Mouse (Mus musculus): Measurements from ENCODE around the gene Unc5a. TPM values are rescaled to one million over a fixed set of nuclear protein-coding genes. Genes with fewer than 3 reads are reported as not detected.

The Unc5a gene
- polyA plus RNA-seq, 1 experiment from 2014 or later = 2.3 TPM

DNA sequence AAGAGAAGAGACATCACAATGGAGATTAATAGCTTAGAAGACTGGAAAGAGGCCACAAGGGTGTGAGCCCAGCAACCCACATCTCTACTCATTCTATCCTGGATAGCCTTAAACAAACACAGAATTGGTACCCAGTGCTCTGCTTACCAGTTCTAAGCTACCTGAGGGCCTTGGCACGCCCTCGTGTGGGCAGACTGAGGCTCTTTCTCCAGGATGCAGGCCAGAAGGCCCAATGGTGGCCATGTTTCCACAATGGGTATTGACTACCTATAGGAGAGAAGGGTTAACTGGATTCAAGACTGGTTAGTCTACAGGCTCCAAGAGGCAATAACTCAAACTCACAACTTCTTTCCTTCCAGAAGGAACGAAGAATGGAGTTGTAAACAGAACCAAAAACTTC, 70.0 kb downstream of the Unc5a start:
- Histone ChIP-seq H3K27me3 (replicated peaks) (peaks cover 10% of the 10 kb centered on the region; the same call in 1 of the 2 replicates), H3K4me3 (no peak overlapping the region), H3K9ac (no peak overlapping the region), H3K4me2 (no peak overlapping the region), H3K9me3 (no peaks in the 10 kb centered on the region), H3K27ac (replicated peaks) (no peak overlapping the region), H3K36me3 (no peaks in the 10 kb centered on the region), H3K4me1 (no peaks in the 10 kb centered on the region; the same call in 1 of the 2 replicates)
- WGBS = 61% methylated on average over 3 of the region's 3 CpGs
- ATAC-seq (ENCODE audit: extremely low read depth, insufficient number of reproducible peaks, low FRiP score, low TSS enrichment) = no peak

DNA sequence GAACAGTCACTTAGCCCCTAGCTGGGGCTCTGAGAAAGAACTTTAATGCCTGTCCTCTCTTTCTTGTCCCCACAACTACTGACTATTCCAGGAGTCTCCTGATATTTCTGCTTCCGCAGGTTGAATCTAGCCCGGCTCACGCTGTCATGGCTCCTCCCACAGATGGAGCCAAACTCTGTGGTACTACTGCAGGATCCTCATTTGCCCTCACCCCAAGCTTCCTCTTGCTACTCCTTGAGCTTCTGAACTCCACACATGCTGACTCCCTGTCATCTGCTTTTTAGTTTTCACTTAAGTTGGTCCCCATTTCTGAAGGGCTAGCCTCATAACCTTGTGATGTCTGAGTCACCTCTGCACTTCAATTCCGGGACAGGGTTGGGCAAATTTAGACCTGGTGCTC, 70.8 kb downstream of the Unc5a start:
- Histone ChIP-seq H3K9ac (no peak overlapping the region), H3K4me1 (no peaks in the 10 kb centered on the region; the same call in 1 of the 2 replicates), H3K4me3 (no peak overlapping the region), H3K4me2 (no peak overlapping the region), H3K9me3 (no peaks in the 10 kb centered on the region), H3K36me3 (0 out of 2 replicates have a peak, but pooled peaks cover 4% of the 10 kb centered on the region), H3K27me3 (replicated peaks) (peaks cover 4% of the 10 kb centered on the region; the same call in 1 of the 2 replicates), H3K27ac (replicated peaks) (no peak overlapping the region)
- ATAC-seq (ENCODE audit: extremely low read depth, insufficient number of reproducible peaks, low FRiP score, low TSS enrichment) = no peak
- WGBS = 78% methylated on average over 4 of the region's 4 CpGs

DNA sequence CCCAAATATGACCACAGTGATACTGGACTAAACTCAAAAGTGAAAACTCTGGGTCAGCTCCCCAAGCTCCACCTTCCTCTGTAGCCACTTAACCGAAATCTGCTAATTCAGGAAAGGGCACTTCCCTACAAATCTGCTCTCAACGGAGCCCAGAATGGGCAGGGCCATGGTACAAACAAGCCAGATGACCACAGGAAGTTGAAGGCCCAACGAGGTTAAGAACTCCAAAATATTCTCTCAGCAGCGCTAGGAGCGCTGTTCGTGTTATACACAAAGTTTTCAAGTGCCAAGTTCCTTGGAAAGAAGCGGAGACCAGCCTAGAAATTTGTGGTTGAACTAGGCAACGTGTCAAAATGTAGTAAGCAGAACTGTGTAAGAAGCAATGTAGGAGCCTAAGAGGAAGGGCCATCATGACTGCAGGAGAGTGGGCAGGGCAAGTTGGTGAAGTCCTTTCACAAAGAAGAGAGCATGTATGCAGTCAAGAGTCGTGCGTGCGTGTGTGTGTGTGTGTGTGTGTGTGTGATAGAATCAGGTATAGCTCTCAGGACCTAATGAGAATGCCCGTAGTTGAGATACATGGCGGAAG, 72.1 kb downstream of the Unc5a start, which contains the start of gene Hk3:
TSS of gene Hk3 (minus strand) at position 192 of the 586 bp plus-strand sequence.
- Histone ChIP-seq H3K36me3 (peaks cover 12% of the 10 kb centered on the region), H3K4me1 (no peaks in the 10 kb centered on the region; the same call in 1 of the 2 replicates), H3K9me3 (no peaks in the 10 kb centered on the region), H3K9ac (no peak within 1 kb of the TSS), H3K27me3 (replicated peaks) (no peaks in the 10 kb centered on the region), H3K4me2 (no peak within 1 kb of the TSS), H3K27ac (replicated peaks) (no peak within 1 kb of the TSS), H3K4me3 (no peak within 1 kb of the TSS)
- WGBS = 77% methylated on average over 13 of the region's 13 CpGs
- no peak for ATAC-seq (ENCODE audit: extremely low read depth, insufficient number of reproducible peaks, low FRiP score, low TSS enrichment)

DNA sequence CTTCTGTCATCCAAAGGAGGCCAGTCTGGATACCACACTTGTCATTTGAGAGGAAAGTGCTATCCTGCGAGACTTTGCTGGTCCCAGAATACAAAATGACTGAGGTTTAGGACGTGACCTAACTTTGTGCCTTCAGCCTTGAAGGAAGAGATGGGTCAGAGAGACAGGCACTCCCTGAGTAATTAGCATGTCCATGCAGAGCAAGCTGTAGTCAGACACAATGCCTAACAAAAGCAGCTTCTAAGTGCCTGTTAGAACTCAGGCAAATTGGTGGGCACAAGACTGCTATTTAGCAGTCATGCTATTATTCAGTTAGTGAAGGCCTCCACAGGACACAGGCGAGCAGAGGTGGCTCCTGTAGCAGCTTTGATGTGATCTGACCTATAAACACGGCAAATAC, 73.0 kb downstream of the Unc5a start:
- Histone ChIP-seq H3K9ac (no peak overlapping the region), H3K4me3 (no peak overlapping the region), H3K36me3 (peaks cover 12% of the 10 kb centered on the region), H3K4me2 (no peak overlapping the region), H3K9me3 (no peaks in the 10 kb centered on the region), H3K27me3 (replicated peaks) (no peaks in the 10 kb centered on the region), H3K4me1 (no peaks in the 10 kb centered on the region; the same call in 1 of the 2 replicates), H3K27ac (replicated peaks) (no peak overlapping the region)
- 73% methylated on average over 4 of the region's 4 CpGs for WGBS
- no peak for ATAC-seq (ENCODE audit: extremely low read depth, insufficient number of reproducible peaks, low FRiP score, low TSS enrichment)

DNA sequence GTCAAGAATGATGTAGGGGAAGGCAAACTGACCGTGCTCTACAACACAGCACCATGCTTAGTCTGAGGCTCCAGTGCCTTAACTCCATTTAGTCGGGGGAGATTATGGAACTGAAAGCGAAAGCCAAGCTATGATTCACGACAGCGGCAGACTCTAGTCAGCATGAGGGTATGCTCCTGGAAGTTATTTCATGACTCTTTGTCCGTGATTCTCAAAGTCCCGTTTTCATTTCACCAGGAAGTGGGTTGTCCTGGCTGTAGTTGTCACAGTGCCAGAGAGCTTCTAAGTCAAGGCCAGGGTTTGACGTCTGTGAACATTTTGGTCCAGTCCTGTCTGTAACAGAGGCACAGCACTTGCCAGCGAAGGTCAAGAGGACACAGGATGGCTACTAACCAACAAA, 73.5 kb downstream of the Unc5a start:
- Histone ChIP-seq H3K27ac (replicated peaks) (no peak overlapping the region), H3K36me3 (peaks cover 15% of the 10 kb centered on the region), H3K9me3 (no peaks in the 10 kb centered on the region), H3K4me2 (no peak overlapping the region), H3K4me1 (no peaks in the 10 kb centered on the region; the same call in 1 of the 2 replicates), H3K4me3 (no peak overlapping the region), H3K27me3 (replicated peaks) (no peaks in the 10 kb centered on the region), H3K9ac (no peak overlapping the region)
- 61% methylated on average over 9 of the region's 9 CpGs for WGBS
- no peak for ATAC-seq (ENCODE audit: extremely low read depth, insufficient number of reproducible peaks, low FRiP score, low TSS enrichment)

DNA sequence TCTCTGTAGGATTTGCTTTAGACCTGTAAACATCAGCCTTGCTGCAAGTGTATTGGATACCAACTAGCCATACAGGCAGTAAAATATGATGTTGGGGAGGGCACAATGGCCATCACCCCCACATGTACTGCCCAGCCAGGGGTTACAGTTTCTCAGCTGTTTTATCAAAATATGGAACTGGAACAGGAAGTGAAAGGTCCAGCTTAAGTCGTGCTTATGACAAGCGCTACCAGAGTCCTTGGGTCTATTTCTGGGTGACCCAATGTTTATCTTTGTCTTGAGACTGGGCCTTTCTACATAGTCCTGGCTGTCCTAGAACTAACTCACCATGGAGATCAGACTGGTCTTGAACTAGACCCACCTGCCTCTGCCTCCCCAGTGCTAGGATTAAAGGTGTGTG, 75.0 kb downstream of the Unc5a start:
- H3K9ac ChIP-seq = no peak overlapping the region
- no peak overlapping the region for H3K27ac ChIP-seq (replicated peaks)
- 77% methylated on average over 2 of the region's 2 CpGs for WGBS

DNA sequence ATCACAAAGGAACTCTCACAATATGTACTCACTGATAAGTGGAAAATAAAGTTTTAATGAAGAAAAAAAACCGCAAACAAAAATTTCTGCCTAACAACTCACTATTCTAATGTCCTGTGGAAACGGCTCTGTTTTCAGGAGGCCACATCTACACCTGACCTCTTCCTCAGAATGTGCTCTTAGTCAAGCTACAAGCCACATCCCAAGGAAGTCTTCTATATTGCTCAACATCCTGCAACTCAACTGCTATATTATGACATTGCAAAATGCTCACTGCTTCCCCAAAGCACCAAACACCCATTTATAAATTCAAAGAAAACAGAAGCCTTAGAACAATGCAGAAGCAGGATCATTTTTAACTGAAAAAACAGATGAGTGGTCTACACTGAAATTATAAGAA, 90.8 kb downstream of the Unc5a start:
- 93% methylated on average over 2 of the region's 2 CpGs for WGBS
- no peaks in the 10 kb centered on the region for H3K9me3 ChIP-seq
- H3K27me3 ChIP-seq (replicated peaks) = no peaks in the 10 kb centered on the region
- no peak overlapping the region for H3K4me3 ChIP-seq
- no peak overlapping the region for H3K9ac ChIP-seq
- H3K27ac ChIP-seq (replicated peaks) = no peak overlapping the region
- ATAC-seq (ENCODE audit: extremely low read depth, insufficient number of reproducible peaks, low FRiP score, low TSS enrichment) = no peak
- H3K36me3 ChIP-seq = peaks cover 22% of the 10 kb centered on the region
- no peaks in the 10 kb centered on the region for H3K4me1 ChIP-seq
- H3K4me2 ChIP-seq = no peak overlapping the region

More for the DNA sequence above, 75.0 kb downstream of the Unc5a start:
- peaks cover 30% of the 10 kb centered on the region for H3K36me3 ChIP-seq
- H3K9me3 ChIP-seq = no peaks in the 10 kb centered on the region
- H3K27me3 ChIP-seq (replicated peaks) = no peaks in the 10 kb centered on the region
- H3K4me1 ChIP-seq = no peaks in the 10 kb centered on the region; the same call in 1 of the 2 replicates
- no peak for ATAC-seq (ENCODE audit: extremely low read depth, insufficient number of reproducible peaks, low FRiP score, low TSS enrichment)
- H3K4me2 ChIP-seq = no peak overlapping the region
- no peak overlapping the region for H3K4me3 ChIP-seq

DNA sequence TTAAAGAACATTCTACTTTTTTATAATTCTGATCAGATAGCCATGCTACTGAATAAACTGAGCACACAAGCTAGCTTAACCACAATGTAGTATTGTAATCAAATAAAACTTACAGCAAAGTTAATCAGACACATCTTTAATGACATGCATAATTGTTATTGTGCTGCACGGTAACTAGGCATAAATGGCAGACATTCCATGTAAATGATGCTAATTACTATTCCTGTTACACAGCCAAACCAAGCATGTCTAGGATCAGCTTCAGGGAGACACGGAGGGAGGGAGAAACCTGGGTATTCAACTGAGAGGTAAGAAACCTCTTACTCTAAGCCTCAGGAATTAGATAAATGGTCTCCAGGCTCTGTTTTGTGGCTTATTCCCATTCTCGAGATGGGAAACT, 98.5 kb downstream of the Unc5a start:
- Histone ChIP-seq H3K9ac (no peak overlapping the region), H3K27ac (replicated peaks) (no peak overlapping the region), H3K4me2 (no peak overlapping the region), H3K36me3 (peaks cover 31% of the 10 kb centered on the region), H3K27me3 (replicated peaks) (no peaks in the 10 kb centered on the region), H3K9me3 (no peaks in the 10 kb centered on the region), H3K4me1 (no peaks in the 10 kb centered on the region), H3K4me3 (no peak overlapping the region)
- 73% methylated on average over 3 of the region's 3 CpGs for WGBS
- no peak for ATAC-seq (ENCODE audit: extremely low read depth, insufficient number of reproducible peaks, low FRiP score, low TSS enrichment)

Other genes with a start within 250 kb of the Unc5a start
- gene Cdhr2, start 247.9 kb upstream of the Unc5a start, polyA plus RNA-seq (2015; fragmentation: Nextera tagmentation; extraction: Ambion mirVana) = 0.45 TPM in 1 of 2 replicates, not detected in the other
- gene Gprin1, start 199.5 kb upstream of the Unc5a start, polyA plus RNA-seq (2015; fragmentation: Nextera tagmentation; extraction: Ambion mirVana) = not detected in 2 replicates
- gene Sncb, start 182.8 kb upstream of the Unc5a start, polyA plus RNA-seq (2015; fragmentation: Nextera tagmentation; extraction: Ambion mirVana) = not detected in 2 replicates
- not detected in 2 replicates for gene Eif4e1b, start 165.4 kb upstream of the Unc5a start, polyA plus RNA-seq (2015; fragmentation: Nextera tagmentation; extraction: Ambion mirVana)
- gene Tspan17, start 160.0 kb upstream of the Unc5a start, polyA plus RNA-seq (2015; fragmentation: Nextera tagmentation; extraction: Ambion mirVana) = 5.3 TPM in 2 replicates
- gene Hk3, start 72.0 kb downstream of the Unc5a start, polyA plus RNA-seq (2015; fragmentation: Nextera tagmentation; extraction: Ambion mirVana) = 0.89 and 1.0 TPM in 2 replicates
- gene Uimc1, start 150.9 kb downstream of the Unc5a start, polyA plus RNA-seq (2015; fragmentation: Nextera tagmentation; extraction: Ambion mirVana) = 15.1 and 16.1 TPM in 2 replicates
- 16.1 and 19.3 TPM in 2 replicates for gene Zfp346, start 155.9 kb downstream of the Unc5a start, polyA plus RNA-seq (2015; fragmentation: Nextera tagmentation; extraction: Ambion mirVana)
- gene Gm17617, start 184.1 kb downstream of the Unc5a start, polyA plus RNA-seq (2015; fragmentation: Nextera tagmentation; extraction: Ambion mirVana) = not detected in 2 replicates
- 0.98 and 1.1 TPM in 2 replicates for gene Fgfr4, start 203.2 kb downstream of the Unc5a start, polyA plus RNA-seq (2015; fragmentation: Nextera tagmentation; extraction: Ambion mirVana)